In genomic region chr4:45590836-45591235, GRCm38 (mm10) we compare ENCODE assay signal across 9 mouse cellular contexts. TPM values are rescaled to one million over a fixed set of nuclear protein-coding genes. Genes with fewer than 3 reads are reported as not detected.
DNase-seq lines count a peak whose midpoint lies in the region; ATAC-seq lines count a peak whose summit lies in the region.
"Had no signal": no experiment of that assay in that cellular context is flagged by ENCODE, and none has a peak within 500 bp of the region (broad histone marks: within the 10 kb centered on the region; RNA-seq: fewer than 3 reads in every experiment).

No protein-coding gene starts in this region.

- DNase-seq in heart, adult 11 months: peak; percentile 13
- no peak for DNase-seq in heart, adult 9 months (ENCODE audit: low spot score in 2 of 2)
- no peak for DNase-seq in lung, postnatal 4 days
- DNase-seq in intestine, embryonic 14.5 days (ENCODE audit: low spot score): no peak
- DNase-seq in urinary bladder, adult 2 months (ENCODE audit: low spot score): no peak
- no peak for DNase-seq in layer of hippocampus, postnatal 25 days (ENCODE audit: extremely low spot score in 1 of 2, low spot score in 1 of 2)
- DNase-seq: right cerebral cortex, adult 18-20 months had no signal

- H3K4me1 ChIP-seq in lung, embryonic 16.5 days (replicated peaks; ENCODE audit: control insufficient read depth, insufficient read depth, low read length): peaks cover 11% of the 10 kb centered on the region
- no peaks in the 10 kb centered on the region for H3K4me1 ChIP-seq in intestine, embryonic 14.5 days (replicated peaks; ENCODE audit: control insufficient read depth, insufficient read depth, low read length)
- 0 out of 2 replicates have a peak, but pooled peaks cover 5% of the 10 kb centered on the region for H3K4me1 ChIP-seq in stomach, embryonic 14.5 days (ENCODE audit: control insufficient read depth, insufficient read depth, low read length)

- H3K27ac ChIP-seq in lung, embryonic 16.5 days (ENCODE audit: low read length): no peak overlapping the region
- H3K27ac ChIP-seq in intestine, embryonic 14.5 days (ENCODE audit: low read depth): no peak overlapping the region
- no peak overlapping the region for H3K27ac ChIP-seq in stomach, embryonic 14.5 days (ENCODE audit: low read length)

- H3K4me3 ChIP-seq in lung, embryonic 16.5 days (ENCODE audit: low read length): no peak overlapping the region
- H3K4me3 ChIP-seq in intestine, embryonic 14.5 days (ENCODE audit: low read depth, low read length): no peak overlapping the region
- no peak overlapping the region for H3K4me3 ChIP-seq in stomach, embryonic 14.5 days (ENCODE audit: low read depth, low read length)

- no peaks in the 10 kb centered on the region for H3K36me3 ChIP-seq in lung, embryonic 16.5 days (ENCODE audit: control insufficient read depth, insufficient read depth, low read length)
- no peaks in the 10 kb centered on the region for H3K36me3 ChIP-seq in intestine, embryonic 14.5 days (ENCODE audit: control insufficient read depth, insufficient read depth, low read length)
- H3K36me3 ChIP-seq in stomach, embryonic 14.5 days (ENCODE audit: control insufficient read depth, insufficient read depth, low read length): no peaks in the 10 kb centered on the region

- H3K4me2 ChIP-seq in lung, embryonic 16.5 days (ENCODE audit: low read depth, low read length): peak overlapping the region; percentile 63
- H3K4me2 ChIP-seq in intestine, embryonic 14.5 days (ENCODE audit: low read length): peak overlapping the region; percentile 48
- peak overlapping the region; percentile 43; the same call in 1 of the 2 replicates for H3K4me2 ChIP-seq in stomach, embryonic 14.5 days (replicated peaks; ENCODE audit: low read depth, low read length)

- peaks cover 6% of the 10 kb centered on the region for H3K27me3 ChIP-seq in lung, embryonic 16.5 days (ENCODE audit: control insufficient read depth, insufficient read depth, low read depth, low read length)
- peaks cover 6% of the 10 kb centered on the region; the same call in 1 of the 2 replicates for H3K27me3 ChIP-seq in intestine, embryonic 14.5 days (replicated peaks; ENCODE audit: control insufficient read depth, insufficient read depth, low read length)
- no peaks in the 10 kb centered on the region for H3K27me3 ChIP-seq in stomach, embryonic 14.5 days (ENCODE audit: control insufficient read depth, insufficient read depth, low read length)

- H3K9me3 ChIP-seq in lung, embryonic 16.5 days (ENCODE audit: control insufficient read depth, low read length): 0 out of 2 replicates have a peak, but pooled peaks cover 3% of the 10 kb centered on the region
- no peaks in the 10 kb centered on the region for H3K9me3 ChIP-seq in intestine, embryonic 14.5 days (ENCODE audit: control insufficient read depth, low read length)
- no peaks in the 10 kb centered on the region for H3K9me3 ChIP-seq in stomach, embryonic 14.5 days (ENCODE audit: control insufficient read depth, low read depth, low read length)

- peak overlapping the region; percentile 58; the same call in 1 of the 2 replicates for H3K9ac ChIP-seq in lung, embryonic 16.5 days (ENCODE audit: low read length)
- no peak overlapping the region for H3K9ac ChIP-seq in intestine, embryonic 14.5 days (ENCODE audit: low read length)
- no peak overlapping the region for H3K9ac ChIP-seq in stomach, embryonic 14.5 days (replicated peaks; ENCODE audit: low read depth, low read length)

- WGBS in lung, embryonic 16.5 days: 14% methylated on average over 2 of the region's 2 CpGs
- 18% methylated on average over 2 of the region's 2 CpGs for WGBS in intestine, embryonic 14.5 days
- 26% methylated on average over 2 of the region's 2 CpGs for WGBS in stomach, embryonic 14.5 days

- no peak for ATAC-seq in lung, embryonic 16.5 days (ENCODE audit: low read depth)
- ATAC-seq in intestine, embryonic 14.5 days (replicated peaks; ENCODE audit: low FRiP score, low TSS enrichment, low read depth): no peak
- ATAC-seq in stomach, embryonic 14.5 days (ENCODE audit: insufficient number of reproducible peaks, insufficient read depth, low FRiP score, low read depth): no peak

RNA-seq across cellular contexts. Expression of gene Shb, which starts 58.6 kb away (rescaled TPM):
- polyA plus RNA-seq in lung, embryonic 16.5 days (2015; fragmentation: Nextera tagmentation; extraction: Ambion mirVana): 12.4 and 16.1 TPM in 2 replicates
- polyA plus RNA-seq in intestine, embryonic 14.5 days (2014; fragmentation: Nextera tagmentation; extraction: Ambion mirVana): 5.3 and 7.3 TPM in 2 replicates
- polyA plus RNA-seq in stomach, embryonic 14.5 days (2014; fragmentation: Nextera tagmentation; extraction: Ambion mirVana): 4.4 and 5.2 TPM in 2 replicates
- polyA plus RNA-seq in urinary bladder, adult 2 months (2012; rRNA removed): 29.4 and 40.4 TPM in 2 replicates
- 10 to 100 TPM; 16.1 to 18.8 TPM for total RNA-seq in layer of hippocampus, postnatal 25 days (2021)
